Mouse (Mus musculus) intestine, embryonic 14.5 days (tissue): ENCODE measurements around the gene Scn10a. TPM values are rescaled to one million over a fixed set of nuclear protein-coding genes. Genes with fewer than 3 reads are reported as not detected.

Experiments used
- ATAC-seq: fragments of 200-750 bp; cut with Nextera tagmentation; replicated peaks from 2 replicates; pipeline ENCODE4 v1.8.0; 2017; ENCODE audit warnings: low read depth, moderate number of reproducible peaks, moderate TSS enrichment, moderate library complexity; ENCODE audit not compliant: low FRiP score, low TSS enrichment
- DNase-seq: peaks from one replicate; pipeline ENCODE4 v3.0.0-alpha.2; 2018; ENCODE audit warnings: low spot score
- H3K27ac ChIP-seq: fragments of 300-500 bp; sonication (generic); 2 replicates; pipeline ENCODE4 v1.5.1; 2014; ENCODE audit warnings: low read depth, mild to moderate bottlenecking, control low read depth
- H3K27me3 ChIP-seq: fragments of 300-500 bp; sonication (generic); replicated peaks from 2 replicates; pipeline ENCODE4 v1.6.1; 2014; ENCODE audit warnings: low read length, control low read depth; ENCODE audit not compliant: control insufficient read depth, insufficient read depth
- H3K36me3 ChIP-seq: fragments of 300-500 bp; sonication (generic); 2 replicates; pipeline ENCODE4 v1.6.1; 2014; ENCODE audit warnings: low read length, control low read depth; ENCODE audit not compliant: control insufficient read depth, insufficient read depth
- H3K4me1 ChIP-seq: fragments of 300-500 bp; sonication (generic); replicated peaks from 2 replicates; pipeline ENCODE4 v1.6.1; 2014; ENCODE audit warnings: low read length, control low read depth, mixed read lengths; ENCODE audit not compliant: control insufficient read depth, insufficient read depth
- H3K4me2 ChIP-seq: fragments of 300-500 bp; sonication (generic); 2 replicates; pipeline ENCODE4 v1.6.1; 2014; ENCODE audit warnings: low read length
- H3K4me3 ChIP-seq: fragments of 300-500 bp; sonication (generic); 2 replicates; pipeline ENCODE4 v1.5.1; 2014; ENCODE audit warnings: low read depth, low read length, control low read depth, mixed read lengths
- H3K9ac ChIP-seq: fragments of 300-500 bp; sonication (generic); 2 replicates; pipeline ENCODE4 v1.6.1; 2014; ENCODE audit warnings: mild to moderate bottlenecking, low read length
- H3K9me3 ChIP-seq: fragments of 300-500 bp; sonication (generic); 2 replicates; pipeline ENCODE4 v1.6.1; 2016; ENCODE audit warnings: low read length, control low read depth; ENCODE audit not compliant: control insufficient read depth
- WGBS: fragments of 180-500 bp; shearing (Covaris S2); extraction: QIAGEN DNeasy Blood & Tissue Kit; methylation state at CpG from one replicate; pipeline ENCODE4 v1.1.7; 2014; 5-methylcytosine and 5-hydroxymethylcytosine counted together
- polyA plus RNA-seq: library from polyadenylated mRNA; unstranded; fragments of >200 nt; fragmentation: Nextera tagmentation; extraction: Ambion mirVana; gene quantifications from 2 replicates; pipeline ENCODE4 v1.2.1, GENCODE M21; 2014

The Scn10a gene
- polyA plus RNA-seq, 1 experiment from 2014 or later = not detected

GRCm38 (mm10) chr9:119631393-119631898 is 87.7 kb downstream of the Scn10a start:
- no peaks in the 10 kb centered on the region for H3K36me3 ChIP-seq
- no peak overlapping the region for H3K27ac ChIP-seq
- no peaks in the 10 kb centered on the region for H3K27me3 ChIP-seq
- 78% methylated on average over 13 of the region's 13 CpGs for WGBS
- no peaks in the 10 kb centered on the region for H3K9me3 ChIP-seq
- H3K4me1 ChIP-seq = no peaks in the 10 kb centered on the region
- H3K4me2 ChIP-seq = no peak overlapping the region
- no peak overlapping the region for H3K4me3 ChIP-seq
- H3K9ac ChIP-seq = no peak overlapping the region
- ATAC-seq (no peak), DNase-seq (no peak)

DNA sequence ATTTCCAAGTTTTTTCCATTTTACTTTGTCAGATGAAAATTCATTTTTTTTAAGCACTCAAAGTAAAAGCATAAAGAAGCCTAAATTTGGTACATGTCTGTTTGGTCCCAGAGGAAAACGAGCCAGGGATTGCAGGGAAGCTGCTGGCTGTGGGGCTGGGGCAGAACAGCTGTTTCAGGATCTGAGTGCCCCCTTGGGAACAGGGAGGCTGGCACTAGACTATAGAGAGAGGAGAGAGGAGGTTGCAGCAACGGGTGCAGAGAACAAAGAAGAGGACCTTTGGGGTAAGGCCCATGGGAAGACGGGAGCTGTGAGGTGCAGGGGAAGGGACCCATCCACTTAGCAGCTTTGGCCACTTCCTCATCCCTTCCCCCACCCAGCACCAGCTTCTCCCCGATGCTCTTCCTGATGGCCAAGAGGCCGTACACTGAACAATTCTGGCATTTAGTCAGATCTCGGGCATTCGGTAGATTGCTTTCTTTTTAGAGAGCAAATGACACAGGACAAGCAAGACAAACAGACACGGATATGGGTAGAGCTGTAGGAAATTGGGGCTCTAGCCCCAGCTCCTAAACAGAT is 90.3 kb downstream of the Scn10a start:
- Histone ChIP-seq H3K27me3 (no peaks in the 10 kb centered on the region), H3K4me2 (no peak overlapping the region), H3K36me3 (no peaks in the 10 kb centered on the region), H3K27ac (no peak overlapping the region), H3K9me3 (no peaks in the 10 kb centered on the region), H3K4me1 (no peaks in the 10 kb centered on the region), H3K9ac (no peak overlapping the region), H3K4me3 (no peak overlapping the region)
- ATAC-seq (no peak), DNase-seq (no peak)
- WGBS = 67% methylated on average over 8 of the region's 8 CpGs

GRCm38 (mm10) chr9:119627227-119627626 is 91.9 kb downstream of the Scn10a start:
- no peak for ATAC-seq

DNA sequence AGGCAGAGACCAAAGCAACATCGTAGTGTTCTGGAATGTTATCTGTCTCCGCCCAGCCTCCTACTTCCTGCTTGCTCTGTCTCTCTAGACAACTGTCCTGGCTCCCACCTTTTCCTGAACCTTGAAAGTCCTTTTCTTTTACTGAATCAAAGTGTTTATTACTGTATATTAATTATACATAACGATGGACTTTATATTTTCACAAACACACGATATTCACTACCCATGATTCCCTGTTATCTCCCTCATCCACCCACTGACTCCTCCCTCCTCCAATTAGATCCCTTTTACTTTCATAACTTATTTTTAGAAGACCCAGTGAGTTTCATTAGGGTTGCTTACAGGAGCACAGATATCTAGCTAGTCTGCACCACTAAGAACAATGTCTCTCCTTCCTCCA is 95.0 kb downstream of the Scn10a start:
- Histone ChIP-seq H3K4me1 (no peaks in the 10 kb centered on the region), H3K36me3 (no peaks in the 10 kb centered on the region), H3K27me3 (no peaks in the 10 kb centered on the region), H3K9me3 (no peaks in the 10 kb centered on the region), H3K4me3 (no peak overlapping the region), H3K9ac (no peak overlapping the region), H3K4me2 (no peak overlapping the region), H3K27ac (no peak overlapping the region)
- no peak for DNase-seq
- WGBS = 71% methylated on average over 4 of the region's 4 CpGs
- ATAC-seq = no peak

More at GRCm38 (mm10) chr9:119627227-119627626, 91.9 kb downstream of the Scn10a start:
- no peaks in the 10 kb centered on the region for H3K4me1 ChIP-seq
- 72% methylated on average over 6 of the region's 6 CpGs for WGBS
- no peak overlapping the region for H3K4me2 ChIP-seq
- H3K27ac ChIP-seq = no peak overlapping the region
- H3K36me3 ChIP-seq = no peaks in the 10 kb centered on the region
- no peak overlapping the region for H3K4me3 ChIP-seq
- no peaks in the 10 kb centered on the region for H3K9me3 ChIP-seq
- H3K9ac ChIP-seq = no peak overlapping the region
- DNase-seq = no peak
- H3K27me3 ChIP-seq = no peaks in the 10 kb centered on the region

- H3K27me3 ChIP-seq = no peaks in the 10 kb centered on the region
- WGBS = 63% methylated on average over 6 of the region's 6 CpGs
- no peak overlapping the region for H3K9ac ChIP-seq
- H3K4me2 ChIP-seq = no peak overlapping the region
- H3K4me3 ChIP-seq = no peak overlapping the region
- no peaks in the 10 kb centered on the region for H3K4me1 ChIP-seq
- no peaks in the 10 kb centered on the region for H3K36me3 ChIP-seq
- ATAC-seq (no peak), DNase-seq (no peak)
- no peaks in the 10 kb centered on the region for H3K9me3 ChIP-seq
- H3K27ac ChIP-seq = no peak overlapping the region
These were observed 104.3 kb downstream of the Scn10a start for GRCm38 (mm10) chr9:119614798-119615197.

GRCm38 (mm10) chr9:119610563-119611166 is 108.5 kb downstream of the Scn10a start:
- H3K9ac ChIP-seq = no peak overlapping the region
- H3K27ac ChIP-seq = no peak overlapping the region
- no peak overlapping the region for H3K4me3 ChIP-seq
- DNase-seq = no peak
- no peaks in the 10 kb centered on the region for H3K9me3 ChIP-seq
- ATAC-seq = no peak
- no peaks in the 10 kb centered on the region for H3K36me3 ChIP-seq
- no peaks in the 10 kb centered on the region for H3K27me3 ChIP-seq
- WGBS = 91% methylated on average over 7 of the region's 7 CpGs
- H3K4me1 ChIP-seq = no peaks in the 10 kb centered on the region
- no peak overlapping the region for H3K4me2 ChIP-seq

DNA sequence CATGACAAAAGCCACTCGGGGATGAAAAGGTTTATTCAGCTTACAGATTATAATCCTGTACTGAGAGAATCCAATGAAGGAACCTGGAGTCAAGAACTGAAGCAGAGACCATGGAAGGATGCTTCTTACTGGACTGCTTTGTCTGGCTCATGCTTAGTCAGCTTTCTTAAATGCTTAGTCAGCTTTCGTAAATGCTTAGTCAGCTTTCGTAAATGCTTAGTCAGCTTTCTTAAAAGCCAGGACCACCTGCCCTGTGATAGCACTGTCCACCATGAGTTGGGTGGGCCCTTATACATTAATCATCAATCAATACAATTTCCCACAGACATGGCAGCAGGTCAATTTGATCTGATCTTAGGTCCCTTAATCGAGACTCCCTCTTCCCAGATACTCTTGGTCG is 112.2 kb downstream of the Scn10a start:
- Histone ChIP-seq H3K9ac (no peak overlapping the region), H3K4me3 (no peak overlapping the region), H3K27me3 (no peaks in the 10 kb centered on the region), H3K4me1 (no peaks in the 10 kb centered on the region), H3K27ac (no peak overlapping the region), H3K36me3 (no peaks in the 10 kb centered on the region), H3K9me3 (no peaks in the 10 kb centered on the region), H3K4me2 (no peak overlapping the region)
- 89% methylated on average over 5 of the region's 5 CpGs for WGBS
- ATAC-seq = no peak
- DNase-seq = no peak

DNA sequence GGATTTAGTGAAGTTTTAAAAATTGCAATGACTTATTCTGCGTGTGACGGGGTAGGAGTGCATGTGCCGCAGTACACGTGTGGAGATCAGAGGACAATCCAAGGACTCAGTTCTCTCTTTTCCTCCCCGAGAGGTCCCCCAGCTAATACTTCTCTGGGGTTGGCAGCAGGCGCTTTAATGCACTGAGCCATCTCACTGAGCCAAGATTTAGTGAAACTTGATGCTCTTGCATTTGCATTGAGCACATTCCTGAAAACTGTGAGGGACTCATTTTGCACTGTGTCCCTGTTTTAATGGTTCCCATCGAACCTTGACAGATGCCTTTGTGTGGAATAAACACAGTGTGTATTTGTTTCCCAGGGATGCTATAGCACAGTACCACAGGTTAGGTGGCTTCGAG is 114.5 kb downstream of the Scn10a start:
- H3K4me2 ChIP-seq = no peak overlapping the region
- no peak overlapping the region for H3K27ac ChIP-seq
- H3K36me3 ChIP-seq = no peaks in the 10 kb centered on the region
- no peak for DNase-seq
- no peaks in the 10 kb centered on the region for H3K4me1 ChIP-seq
- no peak for ATAC-seq
- H3K27me3 ChIP-seq = no peaks in the 10 kb centered on the region
- H3K9ac ChIP-seq = no peak overlapping the region
- H3K4me3 ChIP-seq = no peak overlapping the region
- WGBS = 53% methylated on average over 8 of the region's 8 CpGs
- no peaks in the 10 kb centered on the region for H3K9me3 ChIP-seq

DNA sequence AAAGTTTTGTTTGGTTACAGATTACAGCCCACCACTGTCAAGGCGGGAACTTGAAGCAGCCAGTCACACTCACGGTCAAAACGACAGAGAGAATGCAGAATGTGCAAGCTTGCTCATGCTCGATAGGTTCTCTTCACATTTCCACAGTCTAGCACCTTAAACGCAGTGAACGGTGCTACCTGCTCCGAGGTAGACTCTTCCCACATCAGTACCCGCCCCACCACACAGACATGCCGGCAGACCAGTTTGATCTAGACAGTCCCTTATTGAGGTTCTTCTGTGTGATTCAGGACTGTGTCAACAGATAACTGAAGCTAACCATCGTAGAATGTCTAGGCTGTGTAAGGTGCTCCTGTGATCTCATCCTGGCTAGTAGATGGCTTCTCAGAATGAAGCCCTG is 120.6 kb downstream of the Scn10a start:
- no peak overlapping the region for H3K4me2 ChIP-seq
- no peak overlapping the region for H3K4me3 ChIP-seq
- DNase-seq (no peak), ATAC-seq (no peak)
- H3K27me3 ChIP-seq = no peaks in the 10 kb centered on the region
- H3K9ac ChIP-seq = no peak overlapping the region
- no peaks in the 10 kb centered on the region for H3K9me3 ChIP-seq
- 80% methylated on average over 10 of the region's 10 CpGs for WGBS
- no peak overlapping the region for H3K27ac ChIP-seq
- no peaks in the 10 kb centered on the region for H3K4me1 ChIP-seq
- no peaks in the 10 kb centered on the region for H3K36me3 ChIP-seq
